Mouse (Mus musculus): ENCODE data around the gene Rgs14. TPM values are rescaled to one million over a fixed set of nuclear protein-coding genes. Genes with fewer than 3 reads are reported as not detected.

Rgs14 gene
- total and polyA plus RNA-seq, 2 experiments, result 0.28 to 0.70 TPM

- Histone ChIP-seq H3K4me3 (ENCODE audit: insufficient read depth, low read depth, low read length) (no peak overlapping the region), H3K9ac (ENCODE audit: low read depth, low read length) (no peak overlapping the region), H3K36me3 (ENCODE audit: control insufficient read depth, insufficient read depth, low read length) (no peaks in the 10 kb centered on the region), H3K79me2 (ENCODE audit: control insufficient read depth, insufficient read depth, low read length) (no peaks in the 10 kb centered on the region), H3K27me3 (ENCODE audit: control insufficient read depth, insufficient read depth, low read length) (no peaks in the 10 kb centered on the region), H3K4me1 (ENCODE audit: control insufficient read depth, insufficient read depth, low read length) (no peaks in the 10 kb centered on the region), H3K27ac (replicated peaks; ENCODE audit: insufficient read depth, low read depth, low read length) (no peak overlapping the region)
- WGBS, result 76% methylated on average over 15 of the region's 15 CpGs
- TF ChIP-seq POLR2A (IDR thresholded peaks at IDR 0.05; ENCODE audit: extremely low read depth, insufficient read depth, low read length) (no peak), CTCF (IDR thresholded peaks at IDR 0.05; ENCODE audit: low read depth, low read length) (no peak)
- no peak for DNase-seq (ENCODE audit: extremely low read depth, low read depth, low spot score)
Observed at GRCm38 (mm10) chr13:55403935-55404852, 34.7 kb downstream of the Rgs14 start.

DNA sequence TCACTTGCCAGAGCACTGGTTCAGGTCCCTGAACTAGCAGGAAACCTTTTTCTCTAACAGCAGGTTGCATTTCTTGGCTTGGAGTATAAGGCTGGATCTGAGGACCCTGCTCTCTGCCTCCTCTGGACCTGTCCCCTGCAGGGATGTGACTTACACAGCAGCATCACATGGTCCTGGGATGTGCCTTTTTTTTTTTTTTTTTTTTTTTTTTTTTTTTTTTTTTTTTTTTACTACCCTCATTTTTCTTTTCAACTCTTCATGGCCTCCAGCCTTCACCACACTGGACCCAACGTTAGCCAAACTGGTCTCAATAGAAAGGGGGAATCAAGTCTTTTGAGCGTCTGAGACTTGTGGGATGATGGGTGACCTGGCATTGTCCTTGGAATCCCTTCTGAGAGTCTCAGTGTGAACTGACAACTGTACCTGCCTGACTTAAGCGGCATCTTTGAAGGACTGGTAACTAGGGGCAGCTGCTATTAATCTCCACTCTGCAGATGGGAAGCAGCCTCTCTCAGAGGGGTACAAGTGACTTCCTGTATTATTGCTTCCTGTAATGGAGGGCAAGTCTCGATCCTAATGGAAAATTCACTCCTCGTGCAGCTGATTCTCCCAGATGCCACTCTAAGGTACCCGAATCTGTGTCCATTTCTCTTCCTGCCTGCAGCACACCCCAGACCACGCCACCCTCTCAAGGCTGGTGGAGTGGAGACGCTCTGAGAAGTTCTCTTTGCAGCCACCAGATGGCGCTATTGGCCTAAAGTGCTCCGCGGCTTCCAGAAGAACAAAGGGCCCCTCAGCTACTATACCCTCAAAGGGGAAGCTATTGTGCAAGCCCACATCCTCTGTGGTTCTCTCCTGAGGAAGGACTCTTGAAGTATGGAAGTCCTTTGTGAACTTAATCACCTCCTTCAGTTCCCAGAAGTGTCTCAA is 35.6 kb downstream of the Rgs14 start:
- TF ChIP-seq POLR2A (IDR thresholded peaks at IDR 0.05; ENCODE audit: extremely low read depth, insufficient read depth, low read length) (no peak), CTCF (IDR thresholded peaks at IDR 0.05; ENCODE audit: low read depth, low read length) (peak; percentile 91)
- no peak overlapping the region for H3K4me3 ChIP-seq (ENCODE audit: insufficient read depth, low read depth, low read length)
- 11% methylated on average over 11 of the region's 11 CpGs for WGBS
- no peaks in the 10 kb centered on the region for H3K4me1 ChIP-seq (ENCODE audit: control insufficient read depth, insufficient read depth, low read length)
- no peak overlapping the region for H3K9ac ChIP-seq (ENCODE audit: low read depth, low read length)
- no peaks in the 10 kb centered on the region for H3K79me2 ChIP-seq (ENCODE audit: control insufficient read depth, insufficient read depth, low read length)
- H3K27me3 ChIP-seq (ENCODE audit: control insufficient read depth, insufficient read depth, low read length), result no peaks in the 10 kb centered on the region
- no peaks in the 10 kb centered on the region for H3K36me3 ChIP-seq (ENCODE audit: control insufficient read depth, insufficient read depth, low read length)
- no peak overlapping the region for H3K27ac ChIP-seq (replicated peaks; ENCODE audit: insufficient read depth, low read depth, low read length)
- peak; percentile 36 for DNase-seq (ENCODE audit: extremely low read depth, low read depth, low spot score)

GRCm38 (mm10) chr13:55405783-55406390 is 36.4 kb downstream of the Rgs14 start:
- Histone ChIP-seq H3K9ac (ENCODE audit: low read depth, low read length) (no peak overlapping the region), H3K4me3 (ENCODE audit: insufficient read depth, low read depth, low read length) (no peak overlapping the region), H3K27me3 (ENCODE audit: control insufficient read depth, insufficient read depth, low read length) (no peaks in the 10 kb centered on the region), H3K36me3 (ENCODE audit: control insufficient read depth, insufficient read depth, low read length) (no peaks in the 10 kb centered on the region), H3K79me2 (ENCODE audit: control insufficient read depth, insufficient read depth, low read length) (no peaks in the 10 kb centered on the region), H3K27ac (replicated peaks; ENCODE audit: insufficient read depth, low read depth, low read length) (no peak overlapping the region), H3K4me1 (ENCODE audit: control insufficient read depth, insufficient read depth, low read length) (no peaks in the 10 kb centered on the region)
- DNase-seq (ENCODE audit: extremely low read depth, low read depth, low spot score), result no peak
- TF ChIP-seq CTCF (IDR thresholded peaks at IDR 0.05; ENCODE audit: low read depth, low read length) (no peak), POLR2A (IDR thresholded peaks at IDR 0.05; ENCODE audit: extremely low read depth, insufficient read depth, low read length) (no peak)
- 64% methylated on average over 13 of the region's 13 CpGs for WGBS

DNA sequence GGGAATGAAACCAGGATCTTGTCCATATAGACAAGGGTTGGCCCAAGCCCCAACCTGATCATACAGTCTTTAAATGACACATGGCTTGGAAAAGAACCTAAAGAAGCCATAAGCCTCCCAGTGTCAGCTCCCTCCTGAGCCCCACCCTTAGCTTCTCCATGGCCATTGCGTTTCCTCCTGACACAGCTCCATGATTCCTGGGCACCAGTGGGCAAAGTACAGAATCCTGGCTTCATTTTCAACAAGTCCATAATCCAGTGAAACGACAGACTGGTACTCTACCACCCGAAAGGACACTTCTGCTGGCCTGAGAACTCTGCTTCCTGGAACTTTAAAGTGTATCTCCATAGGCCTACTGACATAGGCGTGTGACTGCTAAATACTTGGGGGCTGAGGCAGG is 37.8 kb downstream of the Rgs14 start:
- no peak for DNase-seq (ENCODE audit: extremely low read depth, low read depth, low spot score)
- Histone ChIP-seq H3K79me2 (ENCODE audit: control insufficient read depth, insufficient read depth, low read length) (no peaks in the 10 kb centered on the region), H3K27me3 (ENCODE audit: control insufficient read depth, insufficient read depth, low read length) (no peaks in the 10 kb centered on the region), H3K27ac (replicated peaks; ENCODE audit: insufficient read depth, low read depth, low read length) (no peak overlapping the region), H3K9ac (ENCODE audit: low read depth, low read length) (no peak overlapping the region), H3K4me1 (ENCODE audit: control insufficient read depth, insufficient read depth, low read length) (no peaks in the 10 kb centered on the region), H3K36me3 (ENCODE audit: control insufficient read depth, insufficient read depth, low read length) (no peaks in the 10 kb centered on the region), H3K4me3 (ENCODE audit: insufficient read depth, low read depth, low read length) (no peak overlapping the region)
- TF ChIP-seq POLR2A (IDR thresholded peaks at IDR 0.05; ENCODE audit: extremely low read depth, insufficient read depth, low read length) (no peak), CTCF (IDR thresholded peaks at IDR 0.05; ENCODE audit: low read depth, low read length) (no peak)
- WGBS, result 71% methylated on average over 4 of the region's 4 CpGs

DNA sequence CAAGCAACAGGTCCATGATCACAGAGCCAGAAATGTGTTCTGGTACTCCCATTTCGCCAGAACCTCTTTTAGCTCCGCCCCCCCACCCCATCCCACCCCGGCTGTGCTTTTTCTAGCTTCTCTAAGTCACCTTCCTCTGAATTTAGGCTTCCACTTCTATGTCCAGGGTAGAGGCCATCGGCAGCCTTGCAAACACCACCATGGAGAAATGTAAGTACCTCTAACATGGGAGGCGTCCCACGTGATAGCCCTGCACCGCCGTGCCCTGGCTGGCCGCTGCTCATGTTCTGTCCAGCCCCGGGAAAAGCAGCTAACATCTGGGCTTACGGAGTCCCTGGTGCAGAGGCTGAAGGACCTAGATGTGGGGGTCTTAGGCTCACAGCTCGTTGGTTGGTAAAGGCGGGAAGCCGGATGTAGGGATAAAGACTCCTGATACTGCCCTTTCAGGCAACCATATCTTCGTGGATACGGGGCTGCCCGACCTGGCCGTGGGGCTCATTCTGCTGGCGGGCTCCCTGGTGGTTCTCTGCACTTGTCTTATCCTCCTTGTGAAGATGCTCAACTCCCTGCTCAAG is 39.1 kb downstream of the Rgs14 start:
- Histone ChIP-seq H3K9ac (ENCODE audit: low read depth, low read length) (no peak overlapping the region), H3K27ac (replicated peaks; ENCODE audit: insufficient read depth, low read depth, low read length) (no peak overlapping the region), H3K4me1 (ENCODE audit: control insufficient read depth, insufficient read depth, low read length) (no peaks in the 10 kb centered on the region), H3K4me3 (ENCODE audit: insufficient read depth, low read depth, low read length) (no peak overlapping the region), H3K79me2 (ENCODE audit: control insufficient read depth, insufficient read depth, low read length) (no peaks in the 10 kb centered on the region), H3K27me3 (ENCODE audit: control insufficient read depth, insufficient read depth, low read length) (no peaks in the 10 kb centered on the region), H3K36me3 (ENCODE audit: control insufficient read depth, insufficient read depth, low read length) (no peaks in the 10 kb centered on the region)
- 84% methylated on average over 19 of the region's 19 CpGs for WGBS
- DNase-seq (ENCODE audit: extremely low read depth, low read depth, low spot score), result no peak
- TF ChIP-seq POLR2A (IDR thresholded peaks at IDR 0.05; ENCODE audit: extremely low read depth, insufficient read depth, low read length), result no peak
- TF ChIP-seq CTCF (IDR thresholded peaks at IDR 0.05; ENCODE audit: low read depth, low read length), result no peak

Data from liver, adult 2 months (tissue).